Mouse (Mus musculus): Measurements from ENCODE around the gene Lipe. TPM values are rescaled to one million over a fixed set of nuclear protein-coding genes. Genes with fewer than 3 reads are reported as not detected.
"Not testable (repeated sequence)": the region's sequence is repeated elsewhere in the genome, so short reads cannot be mapped to it uniquely, and the experiment has no call there.

Gene Lipe
- total RNA-seq, 1 experiment from 2014 or later = 303 TPM

GRCm38 (mm10) chr7:25412833-25413441 lies 14.4 kb upstream of the Lipe start, which contains the start of gene Cxcl17:
TSS of gene Cxcl17 (minus strand) at chr7:25412886.
- no peak for DNase-seq

- no peak for DNase-seq
Measured at GRCm38 (mm10) chr7:25411861-25412260, 13.4 kb upstream of the Lipe start.

- DNase-seq = no peak
Measured at GRCm38 (mm10) chr7:25410969-25411615, 12.6 kb upstream of the Lipe start.

- DNase-seq = no peak
Measured at GRCm38 (mm10) chr7:25409114-25409760, 10.7 kb upstream of the Lipe start.

GRCm38 (mm10) chr7:25406468-25406867 lies 8.0 kb upstream of the Lipe start:
- DNase-seq = no peak

GRCm38 (mm10) chr7:25402671-25403101 lies 4.2 kb upstream of the Lipe start:
- DNase-seq = peak; percentile 55

GRCm38 (mm10) chr7:25401986-25402385 lies 3.5 kb upstream of the Lipe start:
- DNase-seq = peak; percentile 47

GRCm38 (mm10) chr7:25401551-25401950 lies 3.0 kb upstream of the Lipe start:
- DNase-seq = no peak

GRCm38 (mm10) chr7:25399028-25399427 lies 518 bp upstream of the Lipe start:
- DNase-seq = not testable (repeated sequence)

GRCm38 (mm10) chr7:25396621-25397020 lies 1.9 kb downstream of the Lipe start:
- DNase-seq = no peak

GRCm38 (mm10) chr7:25395558-25396521 lies 2.7 kb downstream of the Lipe start:
- DNase-seq = peak; percentile 98

GRCm38 (mm10) chr7:25395186-25395557 lies 3.3 kb downstream of the Lipe start:
- DNase-seq = no peak

GRCm38 (mm10) chr7:25394754-25395153 lies 3.8 kb downstream of the Lipe start:
- no peak for DNase-seq

- peak; percentile 34 for DNase-seq
Measured at GRCm38 (mm10) chr7:25393451-25394210, 4.9 kb downstream of the Lipe start.

- no peak for DNase-seq
Measured at GRCm38 (mm10) chr7:25392851-25393250, 5.7 kb downstream of the Lipe start.

- no peak for DNase-seq
Measured at GRCm38 (mm10) chr7:25391856-25392453, 6.6 kb downstream of the Lipe start.

- peak; percentile 49 for DNase-seq
Measured at GRCm38 (mm10) chr7:25390986-25391385, 7.5 kb downstream of the Lipe start.

GRCm38 (mm10) chr7:25390054-25390770 lies 8.3 kb downstream of the Lipe start:
- peak; percentile 68 for DNase-seq

GRCm38 (mm10) chr7:25388916-25389315 lies 9.6 kb downstream of the Lipe start:
- no peak for DNase-seq

GRCm38 (mm10) chr7:25387811-25388440 lies 10.6 kb downstream of the Lipe start:
- DNase-seq = peak; percentile 37

Data from adrenal gland, postnatal 25 days (tissue).